Mouse (Mus musculus): ENCODE data around the gene Mpdz.

DNA sequence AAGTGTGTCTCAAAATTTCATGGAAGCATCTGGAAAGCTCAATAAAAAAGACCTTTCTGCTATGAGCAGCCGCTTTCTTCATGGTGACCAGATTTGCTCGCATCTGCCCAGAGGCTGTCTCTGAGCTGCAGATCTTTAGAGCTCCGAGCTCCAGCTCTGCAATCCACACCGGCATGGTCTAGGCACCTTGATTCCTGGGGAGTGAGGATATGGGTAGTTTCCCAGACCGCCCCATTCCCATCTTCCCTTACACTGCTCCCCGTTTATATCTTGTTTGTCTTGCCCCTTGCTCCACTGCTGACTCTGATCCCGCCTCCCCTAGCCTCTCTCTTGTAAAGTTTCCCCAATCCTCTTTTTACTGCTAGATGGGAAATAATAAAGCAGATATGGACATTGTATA, 42.0 kb upstream of the Mpdz start:
- no peak for TF ChIP-seq POLR2A (IDR thresholded peaks at IDR 0.05; ENCODE audit: insufficient read depth, low read depth, low read length)
- TF ChIP-seq CTCF (IDR thresholded peaks at IDR 0.05) = no peak

Measured in heart, adult 2 months (tissue).